Mouse (Mus musculus) forebrain, embryonic 11.5 days (tissue): ENCODE data around the gene Timm29. TPM values are rescaled to one million over a fixed set of nuclear protein-coding genes. Genes with fewer than 3 reads are reported as not detected.
"Not testable (repeated sequence)": the region's sequence is repeated elsewhere in the genome, so short reads cannot be mapped to it uniquely, and the experiment has no call there.

Source experiments
- ATAC-seq: fragments of 200-750 bp; cut with Nextera tagmentation; replicated peaks from 2 replicates; pipeline ENCODE4 v1.8.0; 2017; ENCODE audit warnings: moderate TSS enrichment; ENCODE audit not compliant: low FRiP score
- DNase-seq: peaks from one replicate; pipeline ENCODE4 v3.0.0-alpha.2; 2017; ENCODE audit warnings: low spot score
- H3K27ac ChIP-seq: fragments of 300-500 bp; sonication (generic); 2 replicates; pipeline ENCODE4 v1.5.1; 2014; ENCODE audit warnings: low read depth, low read length
- H3K27me3 ChIP-seq: fragments of 300-500 bp; sonication (generic); 2 replicates; pipeline ENCODE4 v1.6.1; 2014; ENCODE audit warnings: mild to moderate bottlenecking, low read length, mixed read lengths; ENCODE audit not compliant: control insufficient read depth, insufficient read depth
- H3K36me3 ChIP-seq: fragments of 300-500 bp; sonication (generic); 2 replicates; pipeline ENCODE4 v1.6.1; 2014; ENCODE audit warnings: mild to moderate bottlenecking, low read length, moderate library complexity, mixed read lengths; ENCODE audit not compliant: control insufficient read depth, insufficient read depth
- H3K4me1 ChIP-seq: fragments of 300-500 bp; sonication (generic); replicated peaks from 2 replicates; pipeline ENCODE4 v1.6.1; 2014; ENCODE audit warnings: low read length, mixed read lengths; ENCODE audit not compliant: control insufficient read depth, insufficient read depth
- H3K4me2 ChIP-seq: fragments of 300-500 bp; sonication (generic); 2 replicates; pipeline ENCODE4 v1.6.1; 2014; ENCODE audit warnings: low read depth, mild to moderate bottlenecking, low read length, moderate library complexity, mixed read lengths; ENCODE audit not compliant: severe bottlenecking
- H3K4me3 ChIP-seq: fragments of 300-500 bp; sonication (generic); 2 replicates; pipeline ENCODE4 v1.5.1; 2014; ENCODE audit warnings: low read depth, low read length
- H3K9ac ChIP-seq: fragments of 300-500 bp; sonication (generic); 2 replicates; pipeline ENCODE4 v1.6.1; 2014; ENCODE audit warnings: low read length
- H3K9me3 ChIP-seq: fragments of 300-500 bp; sonication (generic); 2 replicates; pipeline ENCODE4 v1.6.1; 2016; ENCODE audit warnings: low read length, mixed read lengths; ENCODE audit not compliant: control insufficient read depth
- WGBS: fragments of 180-500 bp; shearing (Covaris S2); extraction: QIAGEN DNeasy Blood & Tissue Kit; methylation state at CpG from one replicate; pipeline ENCODE4 v1.1.7; 2014; 5-methylcytosine and 5-hydroxymethylcytosine counted together
- polyA plus RNA-seq: library from polyadenylated mRNA; unstranded; fragments of >200 nt; fragmentation: Nextera tagmentation; extraction: Ambion mirVana; gene quantifications from 2 replicates; pipeline ENCODE4 v1.2.1, GENCODE M21; 2014

The Timm29 gene
- polyA plus RNA-seq, 1 experiment from 2014 or later, result 51.0 TPM

- no peak overlapping the region for H3K4me2 ChIP-seq
- peaks cover 14% of the 10 kb centered on the region for H3K36me3 ChIP-seq
- peaks cover 10% of the 10 kb centered on the region; the same call in 1 of the 2 replicates for H3K4me1 ChIP-seq
- H3K27me3 ChIP-seq, result no peaks in the 10 kb centered on the region
- ATAC-seq, result no peak
- H3K4me3 ChIP-seq, result no peak overlapping the region
- WGBS, result 90% methylated on average over 5 of the region's 5 CpGs
- H3K9ac ChIP-seq, result no peak overlapping the region
- H3K9me3 ChIP-seq, result no peaks in the 10 kb centered on the region
- DNase-seq, result no peak
- H3K27ac ChIP-seq, result no peak overlapping the region
Measured at GRCm38 (mm10) chr9:21589538-21589937, 3.0 kb upstream of the Timm29 start.

- no peaks in the 10 kb centered on the region for H3K9me3 ChIP-seq
- H3K9ac ChIP-seq, result no peak overlapping the region
- DNase-seq (no peak), ATAC-seq (no peak)
- peaks cover 10% of the 10 kb centered on the region for H3K36me3 ChIP-seq
- H3K27ac ChIP-seq, result no peak overlapping the region
- H3K4me2 ChIP-seq, result no peak overlapping the region
- WGBS, result 80% methylated on average over 6 of the region's 6 CpGs
- peaks cover 10% of the 10 kb centered on the region; the same call in 1 of the 2 replicates for H3K4me1 ChIP-seq
- H3K27me3 ChIP-seq, result no peaks in the 10 kb centered on the region
- H3K4me3 ChIP-seq, result no peak overlapping the region
Measured at GRCm38 (mm10) chr9:21591127-21591830, 1.2 kb upstream of the Timm29 start.

- Histone ChIP-seq H3K4me3 (peak overlapping the region; percentile 93), H3K9ac (peak overlapping the region; percentile 88), H3K36me3 (peaks cover 7% of the 10 kb centered on the region), H3K4me1 (peaks cover 10% of the 10 kb centered on the region; the same call in 1 of the 2 replicates), H3K27ac (0 out of 2 replicates have a peak overlapping the region, but pooled peaks have one; percentile 21), H3K4me2 (peak overlapping the region; percentile 90), H3K27me3 (no peaks in the 10 kb centered on the region), H3K9me3 (no peaks in the 10 kb centered on the region)
- WGBS, result 22% methylated on average over 17 of the region's 17 CpGs
- ATAC-seq, result no peak; the same call in 1 of the 2 replicates
- no peak for DNase-seq
Measured at GRCm38 (mm10) chr9:21591831-21592702, 455 bp upstream of the Timm29 start.

GRCm38 (mm10) chr9:21593122-21593721, 700 bp downstream of the Timm29 start:
- Histone ChIP-seq H3K27me3 (no peaks in the 10 kb centered on the region), H3K36me3 (peaks cover 2% of the 10 kb centered on the region), H3K9ac (peak overlapping the region; percentile 88), H3K4me2 (peak overlapping the region; percentile 90), H3K27ac (peak overlapping the region; percentile 42; the same call in 1 of the 2 replicates), H3K4me1 (peaks cover 10% of the 10 kb centered on the region; the same call in 1 of the 2 replicates), H3K9me3 (no peaks in the 10 kb centered on the region), H3K4me3 (peak overlapping the region; percentile 93)
- ATAC-seq (no peak; the same call in 1 of the 2 replicates), DNase-seq (peak; percentile 67)
- 2% methylated on average over 67 of the region's 69 CpGs for WGBS

GRCm38 (mm10) chr9:21594350-21594749, 1.8 kb downstream of the Timm29 start:
- H3K4me1 ChIP-seq, DNase-seq, H3K9ac ChIP-seq, H3K36me3 ChIP-seq, ATAC-seq, H3K9me3 ChIP-seq, H3K27me3 ChIP-seq, H3K27ac ChIP-seq, H3K4me3 ChIP-seq: not testable (repeated sequence)
- 93% methylated on average over 8 of the region's 8 CpGs for WGBS
- H3K4me2 ChIP-seq, result peak overlapping the region; percentile 90; the same call in 1 of the 2 replicates

- H3K9me3 ChIP-seq, result no peaks in the 10 kb centered on the region
- no peak overlapping the region for H3K4me3 ChIP-seq
- no peaks in the 10 kb centered on the region; the same call in 1 of the 2 replicates for H3K36me3 ChIP-seq
- ATAC-seq (no peak), DNase-seq (no peak)
- H3K9ac ChIP-seq, result no peak overlapping the region
- no peak overlapping the region for H3K27ac ChIP-seq
- no peak overlapping the region for H3K4me2 ChIP-seq
- 91% methylated on average over 2 of the region's 2 CpGs for WGBS
- H3K27me3 ChIP-seq, result no peaks in the 10 kb centered on the region
- H3K4me1 ChIP-seq, result peaks cover 10% of the 10 kb centered on the region; the same call in 1 of the 2 replicates
Measured at GRCm38 (mm10) chr9:21594838-21595237, 2.3 kb downstream of the Timm29 start.

GRCm38 (mm10) chr9:21598198-21598597, 5.7 kb downstream of the Timm29 start:
- no peak for ATAC-seq
- no peaks in the 10 kb centered on the region; the same call in 1 of the 2 replicates for H3K36me3 ChIP-seq
- no peak overlapping the region for H3K4me3 ChIP-seq
- H3K27ac ChIP-seq, result no peak overlapping the region
- no peaks in the 10 kb centered on the region for H3K27me3 ChIP-seq
- 29% methylated on average over 2 of the region's 2 CpGs for WGBS
- H3K9me3 ChIP-seq, result no peaks in the 10 kb centered on the region
- no peak for DNase-seq
- H3K4me2 ChIP-seq, result no peak overlapping the region
- H3K9ac ChIP-seq, result no peak overlapping the region
- 0 out of 2 replicates have a peak, but pooled peaks cover 4% of the 10 kb centered on the region for H3K4me1 ChIP-seq

GRCm38 (mm10) chr9:21600186-21600585, 7.7 kb downstream of the Timm29 start:
- Histone ChIP-seq H3K4me1 (no peaks in the 10 kb centered on the region), H3K36me3 (no peaks in the 10 kb centered on the region; the same call in 1 of the 2 replicates), H3K4me2 (no peak overlapping the region), H3K9ac (no peak overlapping the region), H3K4me3 (no peak overlapping the region), H3K27ac (no peak overlapping the region), H3K27me3 (no peaks in the 10 kb centered on the region), H3K9me3 (no peaks in the 10 kb centered on the region)
- no peak for DNase-seq
- ATAC-seq, result no peak
- 80% methylated on average over 3 of the region's 3 CpGs for WGBS
